Mouse (Mus musculus) ES-E14 (cell line): ENCODE data around the gene Nmrk1.

Experiments used
- CHD2 ChIP-seq: IDR thresholded peaks from 2 replicates; pipeline ENCODE4 v1.6.1; 2014; ENCODE audit warnings: mild to moderate bottlenecking, low read depth, low read length, inconsistent platforms
- HCFC1 ChIP-seq: IDR thresholded peaks from 2 replicates; pipeline ENCODE4 v1.6.1; 2012; ENCODE audit warnings: low read length, inconsistent platforms, borderline replicate concordance; ENCODE audit not compliant: insufficient read depth
- MAFK ChIP-seq: IDR thresholded peaks from 2 replicates; pipeline ENCODE4 v1.6.1; 2014; ENCODE audit warnings: mild to moderate bottlenecking, low read depth, low read length, inconsistent platforms; ENCODE audit not compliant: insufficient read depth
- ZC3H11A ChIP-seq: IDR thresholded peaks from 2 replicates; pipeline ENCODE4 v1.6.1; 2012; ENCODE audit warnings: low read depth, mild to moderate bottlenecking, inconsistent platforms, low read length, borderline replicate concordance
- ZNF384 ChIP-seq: IDR thresholded peaks from 2 replicates; pipeline ENCODE4 v1.6.1; 2012; ENCODE audit warnings: low read depth, low read length, inconsistent platforms

- TF ChIP-seq ZC3H11A (no peak), MAFK (no peak), CHD2 (no peak), ZNF384 (no peak), HCFC1 (no peak)
These were observed 34.9 kb upstream of the Nmrk1 start for GRCm38 (mm10) chr19:18596876-18597275.
